Mouse (Mus musculus): ENCODE results near the gene Dusp15. TPM values are rescaled to one million over a fixed set of nuclear protein-coding genes. Genes with fewer than 3 reads are reported as not detected.
A peak's percentile ranks its signal among the peaks of the same experiment; 100 is the strongest.

Dusp15 gene
- not detected in 2 replicates for polyA plus RNA-seq (2012; ENCODE audit: insufficient read depth, insufficient read length, missing spikeins)

- TF ChIP-seq CTCF (IDR thresholded peaks at IDR 0.05; ENCODE audit: low read depth, low read length): no peak
- TF ChIP-seq POLR2A (IDR thresholded peaks at IDR 0.05; ENCODE audit: borderline replicate concordance, low read depth, low read length): no peak
- Histone ChIP-seq H3K27ac (ENCODE audit: insufficient read depth, low read depth, low read length) (no peak within 1 kb of the TSS), H3K4me3 (ENCODE audit: insufficient read depth, low read length) (peak within 1 kb of the TSS; percentile 54), H3K4me1 (ENCODE audit: control insufficient read depth, insufficient read depth, low read length) (no peaks in the 10 kb centered on the region)
These were observed at the start of gene Dusp15 for GRCm38 (mm10) chr2:152951065-152951849. Gene Dusp15 (minus strand): TSS chr2:152951698.

GRCm38 (mm10) chr2:152997046-152997445, 45.5 kb upstream of the Dusp15 start:
- Histone ChIP-seq H3K4me1 (ENCODE audit: control insufficient read depth, insufficient read depth, low read length) (no peaks in the 10 kb centered on the region), H3K4me3 (ENCODE audit: insufficient read depth, low read length) (no peak overlapping the region), H3K27ac (ENCODE audit: insufficient read depth, low read depth, low read length) (no peak overlapping the region)
- TF ChIP-seq CTCF (IDR thresholded peaks at IDR 0.05; ENCODE audit: low read depth, low read length): no peak
- TF ChIP-seq POLR2A (IDR thresholded peaks at IDR 0.05; ENCODE audit: borderline replicate concordance, low read depth, low read length): no peak

GRCm38 (mm10) chr2:152991529-152991928, 40.0 kb upstream of the Dusp15 start:
- TF ChIP-seq CTCF (IDR thresholded peaks at IDR 0.05; ENCODE audit: low read depth, low read length): no peak
- TF ChIP-seq POLR2A (IDR thresholded peaks at IDR 0.05; ENCODE audit: borderline replicate concordance, low read depth, low read length): no peak
- H3K4me3 ChIP-seq (ENCODE audit: insufficient read depth, low read length): no peak overlapping the region
- H3K27ac ChIP-seq (ENCODE audit: insufficient read depth, low read depth, low read length): no peak overlapping the region
- H3K4me1 ChIP-seq (ENCODE audit: control insufficient read depth, insufficient read depth, low read length): no peaks in the 10 kb centered on the region

- TF ChIP-seq POLR2A (IDR thresholded peaks at IDR 0.05; ENCODE audit: borderline replicate concordance, low read depth, low read length): no peak
- no peak for TF ChIP-seq CTCF (IDR thresholded peaks at IDR 0.05; ENCODE audit: low read depth, low read length)
These were observed 34.1 kb upstream of the Dusp15 start for GRCm38 (mm10) chr2:152985582-152985981.

GRCm38 (mm10) chr2:152976991-152977390, 25.5 kb upstream of the Dusp15 start:
- no peak overlapping the region for H3K27ac ChIP-seq (ENCODE audit: insufficient read depth, low read depth, low read length)
- no peak overlapping the region for H3K4me3 ChIP-seq (ENCODE audit: insufficient read depth, low read length)
- no peaks in the 10 kb centered on the region for H3K4me1 ChIP-seq (ENCODE audit: control insufficient read depth, insufficient read depth, low read length)
- TF ChIP-seq POLR2A (IDR thresholded peaks at IDR 0.05; ENCODE audit: borderline replicate concordance, low read depth, low read length): no peak
- no peak for TF ChIP-seq CTCF (IDR thresholded peaks at IDR 0.05; ENCODE audit: low read depth, low read length)

More at GRCm38 (mm10) chr2:152985582-152985981, 34.1 kb upstream of the Dusp15 start:
- H3K27ac ChIP-seq (ENCODE audit: insufficient read depth, low read depth, low read length): no peak overlapping the region
- no peak overlapping the region for H3K4me3 ChIP-seq (ENCODE audit: insufficient read depth, low read length)
- no peaks in the 10 kb centered on the region for H3K4me1 ChIP-seq (ENCODE audit: control insufficient read depth, insufficient read depth, low read length)

GRCm38 (mm10) chr2:152965555-152965954, 14.1 kb upstream of the Dusp15 start:
- Histone ChIP-seq H3K4me3 (ENCODE audit: insufficient read depth, low read length) (no peak overlapping the region), H3K27ac (ENCODE audit: insufficient read depth, low read depth, low read length) (no peak overlapping the region), H3K4me1 (ENCODE audit: control insufficient read depth, insufficient read depth, low read length) (no peaks in the 10 kb centered on the region)
- TF ChIP-seq POLR2A (IDR thresholded peaks at IDR 0.05; ENCODE audit: borderline replicate concordance, low read depth, low read length): no peak
- TF ChIP-seq CTCF (IDR thresholded peaks at IDR 0.05; ENCODE audit: low read depth, low read length): no peak

- no peaks in the 10 kb centered on the region for H3K4me1 ChIP-seq (ENCODE audit: control insufficient read depth, insufficient read depth, low read length)
- TF ChIP-seq POLR2A (IDR thresholded peaks at IDR 0.05; ENCODE audit: borderline replicate concordance, low read depth, low read length) (no peak), CTCF (IDR thresholded peaks at IDR 0.05; ENCODE audit: low read depth, low read length) (no peak)
- H3K4me3 ChIP-seq (ENCODE audit: insufficient read depth, low read length): peak within 1 kb of the TSS; percentile 76
- H3K27ac ChIP-seq (ENCODE audit: insufficient read depth, low read depth, low read length): peak within 1 kb of the TSS; percentile 32; the same call in 1 of the 2 replicates
These were observed 10.7 kb upstream of the Dusp15 start, which contains the start of gene Ttll9 for GRCm38 (mm10) chr2:152962091-152962793. Gene Ttll9 (plus strand): TSS chr2:152962485.

- Histone ChIP-seq H3K27ac (ENCODE audit: insufficient read depth, low read depth, low read length) (no peak overlapping the region), H3K4me1 (ENCODE audit: control insufficient read depth, insufficient read depth, low read length) (no peaks in the 10 kb centered on the region), H3K4me3 (ENCODE audit: insufficient read depth, low read length) (no peak overlapping the region)
- TF ChIP-seq POLR2A (IDR thresholded peaks at IDR 0.05; ENCODE audit: borderline replicate concordance, low read depth, low read length): no peak
- no peak for TF ChIP-seq CTCF (IDR thresholded peaks at IDR 0.05; ENCODE audit: low read depth, low read length)
These were observed 6.6 kb upstream of the Dusp15 start for GRCm38 (mm10) chr2:152958116-152958515.

- peak overlapping the region; percentile 54 for H3K4me3 ChIP-seq (ENCODE audit: insufficient read depth, low read length)
- H3K27ac ChIP-seq (ENCODE audit: insufficient read depth, low read depth, low read length): no peak overlapping the region
- TF ChIP-seq POLR2A (IDR thresholded peaks at IDR 0.05; ENCODE audit: borderline replicate concordance, low read depth, low read length) (no peak), CTCF (IDR thresholded peaks at IDR 0.05; ENCODE audit: low read depth, low read length) (no peak)
These were observed 587 bp upstream of the Dusp15 start for GRCm38 (mm10) chr2:152951850-152952720.

More at GRCm38 (mm10) chr2:152951850-152952720, 587 bp upstream of the Dusp15 start:
- H3K4me1 ChIP-seq (ENCODE audit: control insufficient read depth, insufficient read depth, low read length): no peaks in the 10 kb centered on the region
